Mouse (Mus musculus) layer of hippocampus, adult 2 months (tissue): ENCODE results near the gene Pcolce2. TPM values are rescaled to one million over a fixed set of nuclear protein-coding genes. Genes with fewer than 3 reads are reported as not detected.
A peak's percentile ranks its signal among the peaks of the same experiment; 100 is the strongest.
"Not testable (repeated sequence)": the region's sequence is repeated elsewhere in the genome, so short reads cannot be mapped to it uniquely, and the experiment has no call there.

ENCODE experiments used
- DNase-seq, 2 experiments: peaks; one replicate each; pipeline ENCODE4 v3.0.0; 2022; ENCODE audit warnings: low spot score in 2 of 2
- H3K27ac ChIP-seq: fragments of 200-600 bp; 2 replicates; pipeline ENCODE4 v1.8.1; 2022
- H3K4me3 ChIP-seq: fragments of 200-600 bp; 2 replicates; pipeline ENCODE4 v1.8.1; 2022; ENCODE audit warnings: mild to moderate bottlenecking
- CTCF ChIP-seq: fragments of 200-600 bp; conservative IDR thresholded peaks from 2 replicates; pipeline ENCODE4 v1.8.1; 2022; ENCODE audit warnings: antibody characterized with exemption, mild to moderate bottlenecking, moderate library complexity
- total RNA-seq, 2 experiments: library from RNA; stranded (reverse); gene quantifications; 2 replicates each; pipeline ENCODE4 v1.2.3; 2021

Gene Pcolce2
- total RNA-seq, 2 experiments from 2014 or later = 2.9 to 3.0 TPM

DNA sequence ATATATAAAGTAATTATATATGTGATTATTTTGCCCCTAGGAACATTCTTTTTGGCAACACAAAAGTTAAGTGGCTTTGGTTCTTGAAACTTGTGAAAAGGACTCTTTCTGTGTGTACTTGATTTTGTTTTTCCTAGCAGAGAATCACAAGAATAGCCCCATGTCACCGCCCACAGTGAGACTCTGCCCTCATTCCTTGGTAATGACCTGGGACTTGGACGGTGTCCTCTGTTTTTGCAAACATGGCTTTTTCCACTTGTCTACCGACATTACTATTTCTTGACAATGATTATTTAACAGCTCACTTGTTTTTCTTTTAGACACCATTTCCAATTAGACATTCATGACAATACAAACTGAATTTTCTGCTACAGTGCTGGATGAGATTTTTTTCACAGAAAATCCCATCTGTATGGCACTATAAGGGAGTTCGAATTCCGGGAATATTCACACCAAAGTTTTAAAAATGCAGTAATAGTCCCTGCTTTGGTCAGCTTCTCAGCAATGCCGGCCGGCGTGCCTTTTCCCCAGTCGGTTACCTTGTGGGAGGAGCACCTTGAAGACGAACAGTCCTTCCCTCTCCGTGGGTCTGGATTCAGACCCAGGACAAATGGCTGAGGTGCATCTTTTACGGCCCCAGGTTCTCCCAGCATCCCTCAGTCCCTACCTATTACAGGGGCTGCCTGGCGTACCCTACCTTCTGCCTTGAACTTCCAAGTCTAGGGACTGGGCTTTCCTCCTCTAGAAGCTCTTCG is 22.4 kb upstream of the Pcolce2 start:
- H3K4me3 ChIP-seq = no peak overlapping the region
- no peak overlapping the region for H3K27ac ChIP-seq
- TF ChIP-seq CTCF = no peak
- DNase-seq = no peak

DNA sequence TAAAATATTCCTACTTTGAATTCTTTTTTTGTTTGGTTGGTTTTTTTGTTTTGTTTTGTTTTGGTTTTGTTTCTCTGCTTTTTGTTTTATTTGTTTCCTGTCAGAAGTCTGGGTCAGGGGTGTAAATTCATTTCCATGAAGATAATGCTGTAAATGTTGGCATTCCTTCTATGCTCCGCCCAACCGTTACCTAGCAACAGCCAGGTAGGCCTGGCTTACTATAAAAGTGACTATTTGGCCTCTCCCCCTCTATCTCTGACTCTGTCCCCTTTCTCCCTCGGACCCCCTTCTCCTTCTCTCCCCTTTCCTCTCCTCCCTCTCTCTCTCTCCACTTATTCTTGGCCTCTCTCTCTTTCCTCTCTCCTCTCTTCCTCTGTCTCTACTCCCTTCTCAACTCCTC is 21.4 kb upstream of the Pcolce2 start:
- DNase-seq = no peak

DNA sequence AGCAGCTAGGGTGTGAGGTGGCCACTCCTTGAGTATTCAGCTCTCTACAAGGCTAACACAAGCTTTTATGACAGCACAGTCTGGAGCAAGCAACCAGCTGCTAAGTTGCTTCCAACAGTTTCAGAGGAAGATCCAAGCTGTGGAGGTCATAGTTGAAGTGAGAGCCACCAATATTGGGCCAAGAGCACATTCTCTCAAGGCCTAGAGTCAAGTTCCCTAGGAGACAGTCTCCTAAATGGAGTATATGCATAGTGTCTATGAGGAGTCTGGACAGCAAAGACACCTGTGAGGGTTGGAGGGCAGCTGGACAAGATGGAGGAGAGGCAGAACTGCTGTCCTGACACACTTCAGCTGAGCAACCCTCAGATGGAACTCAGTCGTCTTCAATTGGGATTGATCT is 18.8 kb upstream of the Pcolce2 start:
- Histone ChIP-seq H3K27ac (no peak overlapping the region), H3K4me3 (no peak overlapping the region)
- TF ChIP-seq CTCF = no peak
- DNase-seq = no peak

More for the DNA sequence above, 21.4 kb upstream of the Pcolce2 start:
- TF ChIP-seq CTCF = no peak
- no peak overlapping the region for H3K27ac ChIP-seq
- H3K4me3 ChIP-seq = no peak overlapping the region

DNA sequence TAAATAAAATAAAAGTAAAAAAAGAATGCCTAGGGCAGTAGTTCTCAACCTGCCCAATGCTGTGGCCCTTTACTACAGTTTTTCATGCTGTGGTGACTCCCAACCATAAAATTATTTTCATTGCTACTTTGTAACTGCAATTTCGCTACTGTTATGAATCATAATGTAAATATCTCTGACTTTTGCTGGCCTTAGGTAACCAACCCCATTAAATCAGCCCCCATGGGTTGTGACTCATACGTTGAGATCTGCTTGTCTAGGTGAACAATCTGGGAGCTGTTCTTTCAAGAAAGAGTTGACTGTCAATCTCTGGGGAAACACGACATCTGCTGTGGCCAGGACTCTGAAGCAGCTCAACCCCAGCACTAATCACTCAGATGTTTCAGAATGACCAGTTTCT is 13.3 kb upstream of the Pcolce2 start:
- TF ChIP-seq CTCF = no peak
- no peak for DNase-seq
- Histone ChIP-seq H3K27ac (no peak overlapping the region), H3K4me3 (no peak overlapping the region)

DNA sequence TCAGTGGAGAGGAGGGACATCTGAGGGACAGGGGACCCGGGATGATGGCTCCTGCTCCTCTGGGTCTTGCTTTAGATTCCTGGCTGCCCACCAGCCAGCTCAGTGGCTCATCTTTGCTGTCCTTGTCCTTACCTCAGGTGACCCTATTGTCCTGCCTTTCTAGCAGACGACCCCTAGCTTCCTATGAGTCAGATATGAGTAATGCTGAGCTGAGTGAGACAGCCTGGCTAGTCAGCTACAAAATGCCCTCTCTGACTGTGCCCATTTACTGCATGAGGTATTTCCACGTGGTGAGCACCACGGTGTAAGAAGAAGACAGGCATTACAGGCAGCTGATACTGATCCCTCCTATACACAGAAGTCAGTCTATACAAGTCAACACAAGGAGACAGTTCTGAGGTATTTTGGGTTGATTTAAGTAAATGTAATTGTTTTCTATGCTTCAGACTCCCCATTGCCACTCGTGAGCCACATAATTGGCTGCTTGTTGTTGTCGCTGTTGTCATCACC is 8.9 kb upstream of the Pcolce2 start:
- TF ChIP-seq CTCF = no peak
- H3K4me3 ChIP-seq = no peak overlapping the region
- DNase-seq = no peak

DNA sequence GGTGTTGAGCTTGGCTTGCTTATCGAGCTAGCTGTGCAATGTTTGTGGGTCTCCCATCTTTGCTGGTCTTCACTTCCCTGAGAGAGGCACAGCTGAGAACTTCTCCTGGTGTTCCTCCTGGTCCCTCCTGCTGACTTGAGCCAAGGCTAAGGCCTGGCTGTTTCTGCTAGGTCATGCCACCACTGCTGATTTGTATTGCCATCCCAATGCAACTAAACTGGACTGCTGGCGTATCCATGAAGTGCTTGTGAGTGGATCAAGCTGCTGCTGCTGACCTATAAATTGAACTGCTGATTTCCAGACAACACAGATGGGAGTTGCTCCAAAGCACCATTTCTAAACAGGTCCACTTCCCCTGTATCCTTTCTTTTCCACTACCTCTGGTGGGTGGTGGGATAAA is 7.8 kb upstream of the Pcolce2 start:
- not testable (repeated sequence) for DNase-seq, H3K4me3 ChIP-seq, H3K27ac ChIP-seq

More for the DNA sequence above, 8.9 kb upstream of the Pcolce2 start:
- no peak overlapping the region for H3K27ac ChIP-seq

DNA sequence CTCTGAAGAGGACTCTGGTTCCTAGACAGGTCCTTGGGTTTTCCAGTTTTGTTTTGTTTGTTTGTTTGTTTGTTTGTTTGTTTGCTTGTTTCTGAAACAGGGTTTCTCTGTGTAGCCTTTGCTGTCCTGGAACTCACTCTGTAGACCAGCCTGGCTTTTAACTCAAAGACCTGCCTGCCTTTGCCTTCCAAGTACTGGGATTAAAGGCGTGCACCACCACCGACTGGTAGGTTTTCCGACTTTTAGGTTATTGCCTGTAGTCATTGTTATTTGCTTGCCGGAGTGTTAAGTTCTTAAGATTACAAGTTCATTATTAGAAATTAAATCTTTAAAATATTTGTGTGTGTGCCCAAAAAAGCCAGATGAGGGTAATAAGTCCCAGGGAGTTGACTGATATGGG is 1.0 kb upstream of the Pcolce2 start:
- Histone ChIP-seq H3K4me3 (no peak overlapping the region), H3K27ac (no peak overlapping the region)
- no peak for TF ChIP-seq CTCF
- DNase-seq = no peak

DNA sequence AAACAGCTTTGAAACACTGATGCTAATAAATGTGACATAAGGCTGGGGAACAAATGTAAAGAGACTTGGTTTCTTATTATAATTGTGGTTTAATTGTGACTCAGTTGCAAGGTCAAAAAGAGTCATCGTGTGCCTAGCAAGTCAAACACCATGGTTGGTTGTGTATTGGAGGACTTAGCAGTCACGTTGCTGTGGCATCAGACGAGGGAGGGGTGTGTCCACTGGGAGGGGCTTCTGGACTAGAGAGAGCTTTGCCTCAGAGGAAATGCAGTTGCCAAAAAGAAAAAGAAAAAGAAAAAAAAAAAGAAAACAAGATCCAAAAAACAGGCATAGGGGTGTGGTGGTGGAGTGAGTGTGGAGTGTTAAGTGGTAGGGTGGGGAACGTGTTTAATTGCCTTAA is 2.5 kb downstream of the Pcolce2 start:
- no peak for TF ChIP-seq CTCF
- H3K27ac ChIP-seq = no peak overlapping the region
- no peak for DNase-seq

DNA sequence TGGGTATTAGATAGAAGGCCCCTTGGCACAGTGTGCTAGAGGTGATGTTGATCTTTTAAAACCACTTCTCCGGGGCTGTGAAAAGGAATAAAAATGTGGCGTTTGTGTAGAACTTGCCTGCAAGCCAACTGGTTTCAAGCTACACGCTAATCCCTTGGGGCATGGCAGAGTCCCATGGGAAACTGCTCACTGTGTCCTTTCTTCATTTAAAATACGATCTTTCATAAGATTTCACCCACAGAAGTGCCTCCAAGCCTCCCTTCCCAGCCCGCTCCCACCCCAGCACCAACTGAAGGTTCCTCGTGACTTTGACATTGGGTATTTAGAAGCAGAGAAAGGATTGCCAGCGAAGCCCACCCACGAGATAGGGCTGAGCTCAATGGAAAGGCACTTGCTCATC is 8.5 kb downstream of the Pcolce2 start:
- Histone ChIP-seq H3K27ac (no peak overlapping the region), H3K4me3 (no peak overlapping the region)
- no peak for TF ChIP-seq CTCF
- no peak for DNase-seq

More for the DNA sequence above, 2.5 kb downstream of the Pcolce2 start:
- no peak overlapping the region for H3K4me3 ChIP-seq

DNA sequence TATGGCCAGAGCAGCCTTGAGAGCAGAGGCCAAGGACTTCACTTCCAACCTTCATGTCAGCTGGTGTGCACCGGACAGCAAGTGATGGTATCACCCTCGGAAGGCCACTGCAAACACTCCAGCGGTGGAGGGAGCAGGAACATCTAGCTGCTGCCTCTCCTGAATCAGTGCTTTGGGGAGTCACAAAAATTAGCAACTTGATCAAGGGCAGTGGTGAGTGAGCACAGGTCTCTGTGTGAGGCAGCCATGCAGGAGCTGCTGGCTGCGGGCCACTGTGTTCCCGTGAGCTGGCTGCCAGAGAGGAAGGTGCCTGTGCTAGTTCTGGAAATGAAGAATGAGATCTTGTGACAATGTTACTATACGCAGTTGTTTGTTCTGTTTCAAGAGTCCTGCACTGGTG is 16.0 kb downstream of the Pcolce2 start:
- no peak overlapping the region for H3K27ac ChIP-seq
- TF ChIP-seq CTCF = no peak

DNA sequence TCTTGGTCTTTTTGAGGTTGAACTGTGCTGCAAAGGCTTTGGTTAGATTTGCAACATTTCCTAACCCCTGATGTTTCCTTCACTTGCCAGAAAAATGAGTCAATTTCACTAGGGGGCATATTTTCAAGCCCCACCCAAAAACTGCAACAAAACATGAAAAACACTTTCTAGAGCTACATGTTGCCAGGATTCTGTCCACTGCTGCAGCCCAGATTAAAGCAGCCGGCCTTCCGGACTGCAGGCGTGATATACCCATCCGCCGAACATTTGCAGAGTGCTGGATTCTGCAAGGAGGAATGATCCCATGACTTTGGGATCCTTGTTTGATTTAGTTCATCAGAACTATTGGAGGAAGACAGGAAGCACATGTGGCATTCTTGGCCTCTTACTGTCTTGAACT is 17.0 kb downstream of the Pcolce2 start:
- TF ChIP-seq CTCF = no peak
- DNase-seq = no peak
- H3K4me3 ChIP-seq = no peak overlapping the region
- no peak overlapping the region for H3K27ac ChIP-seq

More for the DNA sequence above, 16.0 kb downstream of the Pcolce2 start:
- no peak for DNase-seq
- no peak overlapping the region for H3K4me3 ChIP-seq

DNA sequence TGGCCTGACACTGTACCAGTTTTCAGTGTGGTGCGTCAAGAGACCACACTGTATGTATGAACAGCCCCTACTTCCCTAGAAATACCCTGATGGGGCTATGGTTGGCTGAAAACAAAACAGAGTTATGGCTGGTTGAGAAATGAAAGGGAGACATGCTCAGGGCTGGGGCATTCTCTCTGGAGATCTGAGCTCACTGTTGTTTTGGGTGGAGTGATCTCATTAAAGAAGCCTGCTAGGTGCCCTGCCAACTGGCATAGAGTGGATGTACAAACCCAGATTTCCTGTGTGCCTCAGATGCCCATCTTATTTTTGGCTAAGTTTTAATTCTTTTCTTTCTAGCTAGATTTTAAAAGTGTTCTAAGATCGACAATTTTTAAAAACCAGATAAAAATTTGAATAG is 20.5 kb downstream of the Pcolce2 start:
- no peak for TF ChIP-seq CTCF
- H3K4me3 ChIP-seq = no peak overlapping the region

DNA sequence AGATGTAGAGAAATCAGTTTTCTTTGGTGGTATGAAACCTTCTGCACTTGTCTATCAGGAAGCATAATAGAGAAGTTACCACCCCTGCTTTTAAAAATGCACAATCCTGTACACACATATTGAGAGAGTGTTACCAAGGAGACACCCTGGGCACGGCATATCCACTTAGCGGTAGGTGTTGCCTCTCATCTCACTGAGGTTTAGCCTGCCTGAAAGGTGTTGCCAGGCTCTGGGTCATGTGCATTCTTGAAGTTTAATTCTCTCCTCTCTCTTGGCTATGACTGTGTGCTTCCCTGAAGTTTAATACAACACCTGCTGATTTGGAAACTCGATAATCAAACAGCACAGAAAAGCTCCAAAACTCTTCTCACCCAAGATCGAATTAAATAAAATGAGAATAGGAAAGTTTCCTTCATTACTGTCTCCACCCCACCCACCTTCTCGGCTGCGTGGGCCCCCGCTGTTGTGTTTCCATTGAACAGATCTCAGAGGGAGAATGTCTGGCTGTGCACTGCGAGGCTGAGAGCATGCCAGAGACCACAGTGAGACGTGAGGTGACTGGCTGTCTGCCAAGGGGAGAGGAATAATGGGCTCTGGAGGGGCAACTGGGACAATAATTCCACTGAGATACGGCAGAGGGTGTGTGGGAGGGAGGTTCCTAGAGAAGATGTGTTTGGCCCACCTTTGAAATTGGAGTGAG is 27.0 kb downstream of the Pcolce2 start:
- H3K4me3 ChIP-seq = no peak overlapping the region
- peak overlapping the region; percentile 51; the same call in 1 of the 2 replicates for H3K27ac ChIP-seq

More for the DNA sequence above, 20.5 kb downstream of the Pcolce2 start:
- no peak for DNase-seq
- no peak overlapping the region for H3K27ac ChIP-seq

More for the DNA sequence above, 27.0 kb downstream of the Pcolce2 start:
- peak in 1 of 2 experiments; percentile 36 for DNase-seq
- no peak for TF ChIP-seq CTCF
